15 mouse cellular contexts compared by ENCODE assay signal in genomic region chr8:86926237-86926636, GRCm38 (mm10). TPM values are rescaled to one million over a fixed set of nuclear protein-coding genes. Genes with fewer than 3 reads are reported as not detected.
DNase-seq lines count a peak whose midpoint lies in the region; TF ChIP-seq lines count a peak whose summit lies in the region.
"Had no signal": no experiment of that assay in that cellular context is flagged by ENCODE, and none has a peak within 500 bp of the region (broad histone marks: within the 10 kb centered on the region; RNA-seq: fewer than 3 reads in every experiment).

No protein-coding gene starts in this region.

- peak; percentile 42 to 54 for DNase-seq in cerebellum, postnatal 10 days
- DNase-seq in cerebellum, adult 11-12 months = no peak
- no peak for DNase-seq in left cerebral cortex, adult 2 months (ENCODE audit: extremely low spot score in 1 of 2, low spot score in 2 of 2)
- DNase-seq in left cerebral cortex, adult 8-10 months (ENCODE audit: low spot score in 2 of 2) = no peak
- peak; percentile 95 for DNase-seq in ES-CJ7 (ENCODE audit: low read depth, low spot score)
- DNase-seq in gastrocnemius, postnatal 4 days (ENCODE audit: low spot score in 2 of 2) = no peak
- no peak for DNase-seq in gastrocnemius, postnatal 36 days
- DNase-seq: adrenal gland, adult 2 months; gastrocnemius, postnatal 14 days; kidney, postnatal 14 days; midbrain, embryonic 14.5 days; thymus, postnatal 36 days had no signal

- peaks cover 12% of the 10 kb centered on the region for H3K4me1 ChIP-seq in olfactory bulb, adult 2 months (ENCODE audit: control insufficient read depth, insufficient read depth, low read length)

- WGBS in olfactory bulb, adult 2 months = 54% methylated on average over 8 of the region's 8 CpGs

- TF ChIP-seq POLR2A in olfactory bulb, adult 2 months (IDR thresholded peaks at IDR 0.05; ENCODE audit: insufficient read depth, low read depth, low read length) = no peak

- intact Hi-C loops in left cerebral cortex, adult 2 months (cut with DNase I) = no loop called here
- intact Hi-C loops in gastrocnemius, postnatal 36 days (cut with DNase I) = no loop called here

- no peak overlapping the region for H3K4me3 ChIP-seq in left cerebral cortex, adult 2 months
- H3K4me3 ChIP-seq in olfactory bulb, adult 2 months (ENCODE audit: insufficient read depth, low read depth, low read length) = no peak overlapping the region
- H3K4me3 ChIP-seq: embryonic facial prominence, embryonic 12.5 days; lung, embryonic 15.5 days had no signal

- TF ChIP-seq CTCF in left cerebral cortex, adult 2 months (IDR thresholded peaks at IDR 0.05) = peak; percentile 20
- TF ChIP-seq CTCF in olfactory bulb, adult 2 months (IDR thresholded peaks at IDR 0.05; ENCODE audit: insufficient read depth, low read depth, low read length) = 0 out of 2 replicates have a peak, but pooled peaks have one; percentile 17

- no peak overlapping the region for H3K27ac ChIP-seq in left cerebral cortex, adult 2 months
- H3K27ac ChIP-seq in olfactory bulb, adult 2 months (ENCODE audit: insufficient read depth, low read depth, low read length) = no peak overlapping the region
- H3K27ac ChIP-seq: embryonic facial prominence, embryonic 12.5 days; lung, embryonic 15.5 days had no signal

RNA-seq across cellular contexts. Expression of gene N4bp1, which starts 41.2 kb away (rescaled TPM):
- 10 to 100 TPM; 39.8 to 41.5 TPM for total RNA-seq in left cerebral cortex, adult 2 months (2021)
- 10 to 100 TPM; 38.7 to 43.9 (median 41.0) TPM for total RNA-seq in left cerebral cortex, adult 8-10 months (2022)
- polyA plus RNA-seq in olfactory bulb, adult 2 months (2012; ENCODE audit: insufficient read depth, insufficient read length, low replicate concordance, missing spikeins) = 94.2 TPM in 1 of 2 replicates, not detected in the other
- 10 to 100 TPM; 24.9 to 25.0 TPM for total RNA-seq in gastrocnemius, postnatal 4 days (2021)
- 10 to 100 TPM; 15.0 to 16.1 TPM for total RNA-seq in gastrocnemius, postnatal 36 days (2021)

Comparison
In these comparisons a context has a peak if more than half of its experiments do, and no peak if none do; other contexts are left out.
1. DNase-seq: peak in cerebellum, postnatal 10 days (2 of 2) and ES-CJ7 (single experiment); none in cerebellum, adult 11-12 months (single experiment), left cerebral cortex, adult 2 months (0 of 2), left cerebral cortex, adult 8-10 months (0 of 2), gastrocnemius, postnatal 4 days (0 of 2) and gastrocnemius, postnatal 36 days (0 of 2).